Mouse (Mus musculus): ENCODE measurements around the gene Rab7b.

The Rab7b gene

GRCm38 (mm10) chr1:131688475-131688874, at the start of gene Rab7b:
Gene Rab7b, plus strand, starts transcription at chr1:131688695.
- no peak for DNase-seq (ENCODE audit: low read depth)

GRCm38 (mm10) chr1:131640062-131640461, 48.4 kb upstream of the Rab7b start:
- no peak for DNase-seq (ENCODE audit: low read depth)

GRCm38 (mm10) chr1:131641565-131641964, 46.9 kb upstream of the Rab7b start:
- DNase-seq (ENCODE audit: low read depth), result no peak

DNA sequence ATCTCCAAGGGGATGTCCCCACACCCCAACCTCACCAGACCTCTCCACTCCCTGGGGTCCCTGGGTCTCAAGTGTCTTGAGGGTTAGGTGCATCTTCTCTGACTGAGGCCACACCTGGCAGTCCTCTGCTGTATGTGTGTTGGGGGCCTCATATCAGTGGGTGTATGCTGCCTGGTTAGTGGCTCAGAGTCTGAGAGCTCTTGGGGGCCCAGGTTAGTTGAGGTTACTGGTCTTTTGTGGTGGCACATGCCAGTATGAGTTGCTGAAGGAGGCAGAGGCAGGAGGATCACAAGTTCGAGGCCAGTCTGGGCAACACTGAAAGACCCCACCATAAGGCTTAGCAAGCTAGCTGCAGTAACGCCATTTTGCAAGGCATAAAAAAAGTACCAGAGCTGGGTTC, 46.2 kb upstream of the Rab7b start:
- no peak for DNase-seq (ENCODE audit: low read depth)

DNA sequence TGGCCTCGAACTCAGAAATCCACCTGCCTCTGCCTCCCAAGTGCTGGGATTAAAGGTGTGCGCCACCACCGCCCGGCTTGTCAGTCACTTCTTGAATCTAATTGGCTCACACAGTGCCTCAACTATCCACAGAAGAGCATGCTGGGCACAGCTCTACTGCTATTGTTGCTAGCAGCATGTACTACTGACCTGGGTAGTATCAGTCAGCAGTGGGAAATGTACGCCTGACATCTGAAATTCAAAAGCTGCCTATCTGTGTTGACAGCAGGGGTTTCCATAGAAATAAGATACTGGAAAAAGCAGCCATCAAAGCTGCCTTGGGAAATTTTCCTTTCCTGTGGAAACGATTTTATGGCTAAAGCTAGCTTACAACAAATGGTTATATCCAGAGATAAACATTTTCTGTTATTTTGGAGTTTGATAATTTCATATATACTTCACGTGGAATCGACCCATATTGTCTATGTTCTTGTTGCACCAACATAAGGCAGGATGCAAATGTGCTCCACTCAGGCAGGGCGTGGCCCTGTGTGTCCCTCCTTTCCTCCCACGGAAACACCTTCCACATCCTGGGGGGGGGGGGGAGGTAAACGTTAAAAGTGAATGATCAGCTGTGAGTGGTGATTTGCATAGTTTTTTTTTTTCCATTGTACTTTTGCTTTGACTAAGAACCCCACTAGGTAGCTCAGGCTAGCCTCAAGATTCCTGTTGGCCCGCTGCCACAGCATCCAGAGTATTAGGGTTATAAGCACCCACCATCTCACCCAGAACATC, 35.6 kb upstream of the Rab7b start:
- no peak for DNase-seq (ENCODE audit: low read depth)

GRCm38 (mm10) chr1:131655601-131656000, 32.9 kb upstream of the Rab7b start:
- DNase-seq (ENCODE audit: low read depth), result no peak

- peak; percentile 94 for DNase-seq (ENCODE audit: low read depth)
These were observed 30.5 kb upstream of the Rab7b start for GRCm38 (mm10) chr1:131657945-131658354.

GRCm38 (mm10) chr1:131659512-131660085, 28.9 kb upstream of the Rab7b start:
- no peak for DNase-seq (ENCODE audit: low read depth)

- DNase-seq (ENCODE audit: low read depth), result no peak
These were observed 28.2 kb upstream of the Rab7b start for GRCm38 (mm10) chr1:131660266-131660665.

GRCm38 (mm10) chr1:131660716-131661472, 27.6 kb upstream of the Rab7b start:
- no peak for DNase-seq (ENCODE audit: low read depth)

GRCm38 (mm10) chr1:131661749-131662148, 26.7 kb upstream of the Rab7b start:
- DNase-seq (ENCODE audit: low read depth), result no peak

DNA sequence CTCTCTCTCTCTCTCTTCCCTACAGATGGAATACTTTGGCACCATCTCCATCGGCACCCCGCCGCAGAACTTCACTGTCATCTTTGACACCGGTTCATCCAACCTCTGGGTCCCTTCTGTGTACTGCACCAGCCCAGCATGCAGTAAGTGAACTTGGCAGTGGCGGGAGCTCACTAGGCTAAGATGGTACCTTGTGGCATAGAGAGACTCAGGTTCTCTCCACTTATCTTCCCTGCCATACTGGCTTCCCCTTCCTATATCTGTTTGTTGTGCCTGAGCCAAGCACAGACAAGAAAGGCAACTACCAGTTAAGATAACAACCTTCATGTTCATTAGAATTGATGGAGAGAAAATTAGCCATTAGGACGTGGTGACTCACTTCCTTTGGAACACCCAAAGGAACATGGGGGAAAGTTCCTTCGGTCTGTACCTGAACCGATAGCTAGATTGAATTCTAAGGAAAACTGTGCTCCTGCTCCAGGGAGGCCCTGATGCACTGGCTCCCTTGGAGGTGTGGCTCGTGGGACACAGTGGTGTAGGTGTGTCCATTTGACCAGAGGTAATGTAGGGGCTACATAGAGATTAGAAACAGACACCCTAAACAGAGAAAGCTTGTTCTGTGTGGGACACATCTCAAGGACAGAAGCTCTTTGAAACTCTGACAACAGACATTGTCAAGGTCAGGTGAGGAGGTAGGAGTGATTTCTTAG, 25.1 kb upstream of the Rab7b start:
- no peak for DNase-seq (ENCODE audit: low read depth)

DNA sequence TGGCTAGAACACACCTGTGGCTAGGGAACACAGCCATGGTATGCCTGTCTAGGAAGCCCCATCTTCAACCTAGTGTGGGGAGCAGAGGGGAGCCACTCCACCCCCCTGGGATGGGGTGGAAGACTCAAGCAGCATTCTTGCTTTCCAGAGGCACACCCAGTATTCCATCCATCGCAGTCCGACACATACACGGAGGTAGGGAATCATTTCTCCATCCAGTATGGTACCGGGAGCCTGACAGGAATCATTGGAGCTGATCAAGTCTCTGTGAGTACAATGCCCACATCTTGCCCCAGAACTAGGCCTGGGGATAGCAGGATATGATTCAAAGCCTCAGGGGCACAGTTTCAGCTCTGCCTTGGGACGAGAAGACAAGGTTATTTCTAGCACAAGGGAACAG, 24.4 kb upstream of the Rab7b start:
- DNase-seq (ENCODE audit: low read depth), result no peak

GRCm38 (mm10) chr1:131665886-131666285, 22.6 kb upstream of the Rab7b start:
- no peak for DNase-seq (ENCODE audit: low read depth)

GRCm38 (mm10) chr1:131671113-131671512, 17.4 kb upstream of the Rab7b start:
- no peak for DNase-seq (ENCODE audit: low read depth)

- no peak for DNase-seq (ENCODE audit: low read depth)
These were observed 16.1 kb upstream of the Rab7b start for GRCm38 (mm10) chr1:131672361-131672760.

- no peak for DNase-seq (ENCODE audit: low read depth)
These were observed 8.9 kb upstream of the Rab7b start for GRCm38 (mm10) chr1:131679644-131680043.

- no peak for DNase-seq (ENCODE audit: low read depth)
These were observed 756 bp upstream of the Rab7b start for GRCm38 (mm10) chr1:131687739-131688138.

DNA sequence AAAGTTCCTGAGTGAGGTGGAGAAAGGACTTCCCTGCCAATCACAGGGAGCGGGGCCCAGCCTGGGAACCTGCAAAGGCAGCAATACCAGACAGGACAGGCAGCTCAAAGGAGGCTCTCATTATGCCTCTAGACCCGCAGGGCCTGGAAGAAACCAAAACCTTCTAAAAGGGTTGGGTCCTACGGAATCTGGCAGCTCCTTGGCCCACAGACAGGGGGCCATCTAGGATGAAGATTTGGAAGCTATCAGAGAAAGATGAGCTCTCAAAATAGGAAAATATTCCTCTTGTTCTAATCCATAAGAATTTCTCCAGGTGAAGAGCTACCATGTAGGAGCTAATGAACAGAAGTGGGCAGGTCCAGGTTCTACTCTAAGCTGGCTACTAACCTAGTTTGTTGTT, 521 bp downstream of the Rab7b start:
- DNase-seq (ENCODE audit: low read depth), result no peak

- DNase-seq (ENCODE audit: low read depth), result no peak
These were observed 1.4 kb downstream of the Rab7b start for GRCm38 (mm10) chr1:131689899-131690298.

- no peak for DNase-seq (ENCODE audit: low read depth)
These were observed 1.9 kb downstream of the Rab7b start for GRCm38 (mm10) chr1:131690435-131690834.

GRCm38 (mm10) chr1:131691356-131691755, 2.9 kb downstream of the Rab7b start:
- peak; percentile 56 for DNase-seq (ENCODE audit: low read depth)
